Mouse (Mus musculus): ENCODE results near the gene Snrpg.

GRCm38 (mm10) chr6:86370764-86371339 is at the start of gene Snrpg:
- TF ChIP-seq POLR2A (IDR thresholded peaks at IDR 0.05; ENCODE audit: low read depth, low read length) (no peak), CTCF (IDR thresholded peaks at IDR 0.05; ENCODE audit: extremely low read depth, insufficient read depth, insufficient read length, insufficient replicate concordance) (no peak)
